Mouse (Mus musculus) fat pad, adult 2 months (tissue): ENCODE data around the gene Rtn4r.

Experiments used
- DNase-seq: peaks from one replicate; pipeline ENCODE4 v3.0.0-alpha.2; 2011; ENCODE audit warnings: low read depth, low spot score; ENCODE audit errors: extremely low read depth

Gene Rtn4r

GRCm38 (mm10) chr16:18127241-18127861 is at the start of gene Rtn4r:
Gene Rtn4r (plus strand): TSS chr16:18127642.
- no peak for DNase-seq

GRCm38 (mm10) chr16:18078314-18079015 is 49.0 kb upstream of the Rtn4r start:
- no peak for DNase-seq

- DNase-seq = no peak
Observed at GRCm38 (mm10) chr16:18079300-18079699, 48.1 kb upstream of the Rtn4r start.

- no peak for DNase-seq
Observed at GRCm38 (mm10) chr16:18080171-18080570, 47.3 kb upstream of the Rtn4r start.

GRCm38 (mm10) chr16:18081149-18081827 is 46.2 kb upstream of the Rtn4r start:
- no peak for DNase-seq

GRCm38 (mm10) chr16:18082291-18082690 is 45.2 kb upstream of the Rtn4r start:
- DNase-seq = no peak

- DNase-seq = no peak
Observed at GRCm38 (mm10) chr16:18083231-18083951, 44.1 kb upstream of the Rtn4r start.

GRCm38 (mm10) chr16:18084262-18084661 is 43.2 kb upstream of the Rtn4r start:
- peak; percentile 75 for DNase-seq

GRCm38 (mm10) chr16:18087101-18087500 is 40.3 kb upstream of the Rtn4r start:
- DNase-seq = no peak

- DNase-seq = no peak
Observed at GRCm38 (mm10) chr16:18096348-18096747, 31.1 kb upstream of the Rtn4r start.

- no peak for DNase-seq
Observed at GRCm38 (mm10) chr16:18102816-18103215, 24.6 kb upstream of the Rtn4r start.

- DNase-seq = no peak
Observed at GRCm38 (mm10) chr16:18103366-18103765, 24.1 kb upstream of the Rtn4r start.

GRCm38 (mm10) chr16:18103808-18104207 is 23.6 kb upstream of the Rtn4r start:
- no peak for DNase-seq

GRCm38 (mm10) chr16:18108221-18108966 is 19.0 kb upstream of the Rtn4r start:
- DNase-seq = no peak

- no peak for DNase-seq
Observed at GRCm38 (mm10) chr16:18111042-18111441, 16.4 kb upstream of the Rtn4r start.

- no peak for DNase-seq
Observed at GRCm38 (mm10) chr16:18116467-18116866, 11.0 kb upstream of the Rtn4r start.

GRCm38 (mm10) chr16:18118285-18118684 is 9.2 kb upstream of the Rtn4r start:
- no peak for DNase-seq

GRCm38 (mm10) chr16:18119031-18119730 is 8.3 kb upstream of the Rtn4r start:
- DNase-seq = no peak

- no peak for DNase-seq
Observed at GRCm38 (mm10) chr16:18122740-18123139, 4.7 kb upstream of the Rtn4r start.

- DNase-seq = no peak
Observed at GRCm38 (mm10) chr16:18123471-18123870, 4.0 kb upstream of the Rtn4r start.
